Mouse (Mus musculus) C2C12 (cell line): ENCODE results near the gene Rrp15. TPM values are rescaled to one million over a fixed set of nuclear protein-coding genes. Genes with fewer than 3 reads are reported as not detected.

Experiments
- H3K27me3 ChIP-seq: one replicate; pipeline ENCODE4 v1.6.1; 2011; ENCODE audit not compliant: control insufficient read depth, insufficient read depth, insufficient read length
- H3K36me3 ChIP-seq: one replicate; pipeline ENCODE4 v1.6.1; 2011; ENCODE audit not compliant: control insufficient read depth, insufficient read depth
- H3K4me3 ChIP-seq: one replicate; pipeline ENCODE4 v1.5.1; 2011; ENCODE audit warnings: mild to moderate bottlenecking, control low read depth; ENCODE audit not compliant: poor library complexity, insufficient read depth, severe bottlenecking
- H3K79me2 ChIP-seq: one replicate; pipeline ENCODE4 v1.6.1; 2011; ENCODE audit not compliant: control insufficient read depth, insufficient read depth
- H3K79me3 ChIP-seq: one replicate; pipeline ENCODE4 v1.6.1; 2011; ENCODE audit warnings: low read depth, control low read depth
- H3ac ChIP-seq: one replicate; pipeline ENCODE3; 2011; ENCODE audit warnings: low read depth; ENCODE audit not compliant: control insufficient read depth, insufficient read length
- CEBPB ChIP-seq: IDR thresholded peaks from one replicate; pipeline ENCODE4 v1.6.1; 2011; ENCODE audit warnings: low read depth, mild to moderate bottlenecking, control low read depth, moderate library complexity
- CTCF ChIP-seq: IDR thresholded peaks from one replicate; pipeline ENCODE4 v1.5.1; 2011; ENCODE audit not compliant: control insufficient read depth, insufficient read depth, insufficient read length
- FOSL1 ChIP-seq: IDR thresholded peaks from one replicate; pipeline ENCODE4 v1.8.0; 2011; ENCODE audit warnings: mild to moderate bottlenecking, low read length; ENCODE audit not compliant: poor library complexity, insufficient read depth, severe bottlenecking
- MAX ChIP-seq: IDR thresholded peaks from one replicate; pipeline ENCODE4 v1.6.1; 2011; ENCODE audit warnings: mild to moderate bottlenecking, control low read depth
- MYOD1 ChIP-seq: IDR thresholded peaks from one replicate; pipeline ENCODE4 v1.6.1; 2011; ENCODE audit warnings: low read depth; ENCODE audit not compliant: control insufficient read depth, insufficient read length
- MYOG ChIP-seq: IDR thresholded peaks from one replicate; pipeline ENCODE4 v1.6.1; 2011; ENCODE audit not compliant: control insufficient read depth, insufficient read length; ENCODE audit errors: extremely low read depth
- USF1 ChIP-seq: IDR thresholded peaks from one replicate; pipeline ENCODE4 v1.6.1; 2011; ENCODE audit warnings: low read depth, mild to moderate bottlenecking, control low read depth, moderate library complexity
- polyA plus RNA-seq: library from polyadenylated mRNA; unstranded; fragments of >200 nt; fragmentation: generic; extraction: Trizol; gene quantifications from one replicate; pipeline ENCODE4 v1.2.1, GENCODE M21; 2012; ENCODE audit warnings: missing spikeins

The Rrp15 gene
- polyA plus RNA-seq, 1 experiment, result 31.0 TPM

DNA sequence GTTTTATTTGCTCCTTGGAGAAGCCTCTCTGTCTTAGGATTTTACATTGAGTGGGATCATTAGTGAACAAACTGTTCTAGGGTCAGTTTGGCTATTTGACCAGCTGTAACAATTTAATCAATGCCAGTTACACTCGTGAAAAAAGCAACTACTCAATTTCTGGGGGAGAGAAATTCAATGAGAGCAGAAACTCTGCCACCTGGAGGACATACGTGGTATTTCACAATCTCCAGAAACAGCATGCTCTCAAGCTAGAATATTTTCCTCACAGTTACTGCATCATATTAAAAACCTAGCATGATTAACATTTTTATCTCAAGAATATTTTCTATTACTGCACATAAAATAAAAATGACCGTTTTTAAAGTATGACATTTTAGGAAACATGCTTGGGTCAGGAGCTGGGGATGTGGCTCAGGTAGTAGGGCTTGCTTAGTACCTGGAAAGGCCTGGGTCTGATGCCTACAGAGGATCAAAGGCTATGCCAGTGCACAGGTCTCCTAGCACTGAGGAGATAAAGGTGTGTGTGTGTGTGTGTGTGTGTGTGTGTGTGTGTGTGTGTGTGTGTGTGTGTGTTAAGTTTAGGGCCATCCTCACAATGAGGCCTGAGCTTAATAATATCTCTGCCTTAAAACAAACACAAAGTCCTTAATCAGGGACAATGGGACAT, 36.2 kb downstream of the Rrp15 start:
- no peaks in the 10 kb centered on the region for H3K27me3 ChIP-seq
- peaks cover 22% of the 10 kb centered on the region for H3K36me3 ChIP-seq
- no peak overlapping the region for H3K4me3 ChIP-seq
- no peaks in the 10 kb centered on the region for H3K79me3 ChIP-seq
- no peaks in the 10 kb centered on the region for H3K79me2 ChIP-seq
- TF ChIP-seq CTCF (peak; percentile 6), MYOG (no peak), CEBPB (peak; percentile 68)
- H3ac ChIP-seq, result no peak overlapping the region

DNA sequence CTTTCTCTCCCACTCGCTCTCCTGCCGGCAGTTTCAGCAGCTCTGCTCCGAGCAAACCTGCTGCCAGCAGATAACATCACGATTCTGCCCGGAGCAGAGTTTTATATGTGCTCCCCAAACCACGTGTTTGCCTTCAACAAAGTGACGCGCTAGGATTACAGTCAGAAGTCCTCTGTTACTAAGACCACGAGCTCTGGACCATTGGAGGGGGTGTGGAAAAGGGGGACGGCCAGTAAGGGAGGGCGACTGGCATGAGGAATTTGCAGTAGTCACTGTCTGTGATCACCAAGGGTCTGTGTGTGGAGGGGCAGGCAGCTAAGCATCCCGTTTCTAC, 43.3 kb downstream of the Rrp15 start, which contains the start of gene Tgfb2:
Gene Tgfb2, minus strand, starts transcription at position 75 of the 334 bp plus-strand sequence.
- Histone ChIP-seq H3ac (peak within 1 kb of the TSS; percentile 86), H3K36me3 (no peaks in the 10 kb centered on the region), H3K27me3 (no peaks in the 10 kb centered on the region), H3K79me2 (peaks cover 8% of the 10 kb centered on the region), H3K4me3 (peak within 1 kb of the TSS; percentile 52), H3K79me3 (no peaks in the 10 kb centered on the region)
- TF ChIP-seq USF1 (no peak), MAX (no peak), MYOD1 (no peak), FOSL1 (no peak), CTCF (no peak), CEBPB (no peak), MYOG (no peak)

DNA sequence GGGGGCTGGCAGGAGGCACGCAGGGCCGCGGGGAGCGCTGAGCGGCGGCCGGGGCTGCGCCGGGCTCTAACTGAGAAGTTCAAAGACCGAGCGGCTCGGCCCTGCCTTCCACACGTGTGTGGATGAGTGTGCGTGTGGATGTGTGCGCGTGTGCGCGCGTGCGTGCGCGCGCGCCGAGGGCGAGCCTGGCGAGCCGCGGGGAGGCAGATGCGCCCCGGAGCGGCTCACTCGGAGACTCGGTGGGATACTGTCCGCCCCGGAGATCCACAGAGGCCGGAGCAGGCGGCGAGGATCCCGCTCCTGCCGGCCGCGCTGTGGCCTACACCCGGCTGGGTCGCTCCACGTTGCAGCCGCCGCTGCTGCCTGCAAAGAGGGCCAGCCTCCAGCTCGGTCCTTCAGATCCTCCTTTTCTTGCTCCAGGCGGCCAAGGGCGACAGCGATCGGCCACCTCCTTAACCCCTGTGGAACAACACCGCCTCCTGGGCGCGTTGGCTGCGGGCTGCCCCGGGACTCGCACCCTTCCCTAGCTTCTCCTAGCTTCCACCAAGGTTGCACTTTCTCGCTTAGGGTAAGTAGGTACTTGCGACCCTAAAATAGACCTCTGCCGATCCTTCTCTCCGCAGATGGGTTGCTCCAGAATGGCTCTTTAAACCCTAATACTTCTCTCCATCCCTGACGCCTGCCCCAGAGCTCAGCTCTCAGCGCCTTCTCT, 43.8 kb downstream of the Rrp15 start:
- Histone ChIP-seq H3K36me3 (no peaks in the 10 kb centered on the region), H3K79me3 (no peaks in the 10 kb centered on the region), H3K4me3 (peak overlapping the region; percentile 52), H3K27me3 (no peaks in the 10 kb centered on the region), H3ac (peak overlapping the region; percentile 86), H3K79me2 (peaks cover 8% of the 10 kb centered on the region)
- no peak for TF ChIP-seq MYOD1
- no peak for TF ChIP-seq MYOG
- TF ChIP-seq CEBPB, result no peak
- TF ChIP-seq CTCF, result peak; percentile 25
- no peak for TF ChIP-seq FOSL1
- peak; percentile 77 for TF ChIP-seq MAX
- no peak for TF ChIP-seq USF1

DNA sequence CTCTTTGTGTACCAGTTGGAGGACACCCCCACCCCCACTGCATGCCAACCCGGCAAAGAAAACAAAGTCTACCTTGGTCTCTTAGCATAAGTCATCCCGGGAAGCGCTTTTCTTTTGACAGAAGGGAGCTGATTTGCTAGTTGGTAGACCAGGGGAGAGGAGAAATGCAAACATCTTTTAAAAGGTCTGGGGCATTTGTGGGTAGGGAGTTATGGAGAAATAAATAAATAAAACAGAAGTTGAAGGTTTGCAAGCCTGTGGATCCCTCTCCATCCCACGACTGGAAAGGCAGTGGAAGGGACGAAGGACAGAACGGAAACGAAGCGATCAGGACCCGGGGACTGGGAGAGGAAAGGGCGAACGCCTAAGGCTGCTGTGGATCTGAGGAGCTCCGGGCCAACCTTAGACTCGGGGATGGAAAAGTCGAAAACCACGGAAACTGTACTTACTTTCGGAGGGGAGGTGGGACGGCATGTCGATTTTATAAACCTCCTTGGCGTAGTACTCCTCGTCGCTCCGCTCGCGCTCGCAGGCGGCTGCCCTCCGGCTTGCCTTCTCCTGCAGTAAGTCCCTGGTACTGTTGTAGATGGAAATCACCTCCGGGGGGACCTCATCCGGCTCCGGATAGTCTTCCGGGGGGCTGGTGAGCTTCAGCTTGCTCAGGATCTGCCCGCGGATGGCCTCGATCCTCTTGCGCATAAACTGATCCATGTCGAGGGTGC, 45.0 kb downstream of the Rrp15 start:
- H3K4me3 ChIP-seq, result peak overlapping the region; percentile 52
- H3K79me2 ChIP-seq, result peaks cover 8% of the 10 kb centered on the region
- TF ChIP-seq MAX (no peak), USF1 (no peak), CTCF (no peak), FOSL1 (no peak), CEBPB (no peak), MYOG (no peak), MYOD1 (no peak)
- no peaks in the 10 kb centered on the region for H3K79me3 ChIP-seq
- no peaks in the 10 kb centered on the region for H3K27me3 ChIP-seq
- H3ac ChIP-seq, result peak overlapping the region; percentile 68
- H3K36me3 ChIP-seq, result no peaks in the 10 kb centered on the region

DNA sequence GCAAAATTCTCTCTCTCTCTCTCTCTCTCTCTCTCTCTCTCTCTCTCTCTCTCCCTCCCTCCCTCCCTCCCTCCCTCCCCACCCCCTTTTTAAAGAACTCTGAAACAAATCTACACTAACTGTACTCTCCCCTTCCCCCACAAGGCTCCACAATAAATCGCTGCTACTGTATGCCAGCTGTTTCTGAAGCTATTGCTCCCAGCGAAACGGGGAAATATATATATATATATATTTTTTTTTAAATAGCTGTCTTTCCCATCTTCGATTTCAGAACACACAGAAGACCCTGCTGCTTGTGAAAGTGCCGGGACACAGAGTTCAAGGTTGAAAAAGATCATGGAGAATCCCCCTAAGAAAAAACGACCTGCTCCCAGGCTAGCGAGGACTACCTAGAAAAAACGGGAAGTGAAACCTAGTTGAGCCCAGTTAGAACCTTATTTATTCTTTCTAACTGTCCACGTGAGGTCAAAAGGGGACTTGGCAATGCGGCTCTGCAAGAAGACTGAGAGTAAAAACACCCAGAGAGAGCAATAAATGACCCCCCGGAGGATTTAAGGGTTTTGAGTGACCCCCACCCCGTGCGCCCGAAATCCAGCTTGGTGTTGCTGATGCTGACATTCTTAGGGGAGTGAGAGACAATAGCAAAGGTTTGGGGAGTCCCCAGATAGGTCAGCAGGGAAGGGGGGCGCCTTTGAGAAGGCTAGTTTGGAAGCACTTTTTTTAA, 45.7 kb downstream of the Rrp15 start:
- Histone ChIP-seq H3K36me3 (no peaks in the 10 kb centered on the region), H3K4me3 (peak overlapping the region; percentile 52), H3ac (peak overlapping the region; percentile 35), H3K79me3 (no peaks in the 10 kb centered on the region), H3K27me3 (no peaks in the 10 kb centered on the region), H3K79me2 (peaks cover 8% of the 10 kb centered on the region)
- TF ChIP-seq CEBPB (no peak), CTCF (no peak), MYOG (no peak), FOSL1 (no peak), MAX (no peak), USF1 (no peak), MYOD1 (no peak)
